Mouse (Mus musculus) lung, postnatal 0 days (tissue): Measurements from ENCODE around the gene Cngb1.

Experiments used
- CTCF ChIP-seq: IDR thresholded peaks from 2 replicates; pipeline ENCODE4 v1.5.1; 2016; ENCODE audit warnings: antibody characterized with exemption, mild to moderate bottlenecking
- EP300 ChIP-seq: IDR thresholded peaks from 2 replicates; pipeline ENCODE4 v1.6.1; 2016; ENCODE audit warnings: antibody characterized with exemption, mild to moderate bottlenecking, control low read depth

DNA sequence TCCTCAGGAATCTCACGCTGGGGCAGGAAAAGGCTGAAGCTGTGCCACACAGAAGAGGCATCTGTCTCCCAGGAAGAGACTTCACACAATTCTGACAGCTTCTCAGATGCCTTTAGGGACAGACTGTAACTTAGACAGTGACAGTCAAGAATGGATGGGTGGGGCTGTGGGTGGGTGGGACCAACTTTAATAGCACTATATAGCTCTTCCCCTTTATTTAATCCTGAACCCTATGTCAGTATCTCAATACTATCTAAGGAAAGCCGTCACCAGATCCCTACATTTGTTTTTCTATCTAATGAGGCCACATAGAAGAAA is 79.3 kb downstream of the Cngb1 start:
- no peak for TF ChIP-seq CTCF
- no peak for TF ChIP-seq EP300
